11 mouse cellular contexts compared by ENCODE assay signal in genomic region chr8:71719218-71719617, GRCm38 (mm10). TPM values are rescaled to one million over a fixed set of nuclear protein-coding genes. Genes with fewer than 3 reads are reported as not detected.
DNase-seq lines count a peak whose midpoint lies in the region; ATAC-seq and TF ChIP-seq lines count a peak whose summit lies in the region.
"Had no signal": no experiment of that assay in that cellular context is flagged by ENCODE, and none has a peak within 500 bp of the region (broad histone marks: within the 10 kb centered on the region; RNA-seq: fewer than 3 reads in every experiment).

No protein-coding gene starts in this region.

- ATAC-seq in midbrain, postnatal 0 days (ENCODE audit: low FRiP score), result no peak
- no peak for ATAC-seq in intestine, embryonic 15.5 days

- WGBS in bone marrow, adult 2 months, result 57% methylated on average over 4 of the region's 4 CpGs
- 67% methylated on average over 4 of the region's 4 CpGs for WGBS in hindbrain, embryonic 10.5 days
- 17% methylated on average over 4 of the region's 4 CpGs for WGBS in midbrain, postnatal 0 days
- WGBS in intestine, embryonic 15.5 days, result 68% methylated on average over 4 of the region's 4 CpGs

- peaks cover 22% of the 10 kb centered on the region for H3K27me3 ChIP-seq in hindbrain, embryonic 10.5 days (ENCODE audit: insufficient read depth, poor library complexity, severe bottlenecking)
- no peaks in the 10 kb centered on the region for H3K27me3 ChIP-seq in midbrain, postnatal 0 days (ENCODE audit: insufficient read depth, low read length)
- no peaks in the 10 kb centered on the region for H3K27me3 ChIP-seq in intestine, embryonic 15.5 days (replicated peaks)
- H3K27me3 ChIP-seq: CH12.LX had no signal

- intact Hi-C loops in heart, postnatal 36 days (cut with DNase I), result no loop called here
- intact Hi-C loops in heart, postnatal 25 days (cut with DNase I), result no loop called here

- H3K36me3 ChIP-seq in hindbrain, embryonic 10.5 days, result peaks cover 22% of the 10 kb centered on the region
- peaks cover 17% of the 10 kb centered on the region for H3K36me3 ChIP-seq in midbrain, postnatal 0 days (ENCODE audit: insufficient read depth, low read length)
- no peaks in the 10 kb centered on the region for H3K36me3 ChIP-seq in intestine, embryonic 15.5 days

- H3K4me2 ChIP-seq in midbrain, postnatal 0 days (ENCODE audit: low read depth, low read length, poor library complexity, severe bottlenecking), result no peak overlapping the region
- no peak overlapping the region for H3K4me2 ChIP-seq in intestine, embryonic 15.5 days (replicated peaks)

- H3K27ac ChIP-seq in bone marrow, adult 2 months (ENCODE audit: control insufficient read depth, insufficient read depth, low read depth, low read length, poor library complexity), result peak overlapping the region; percentile 76
- peak overlapping the region; percentile 77 for H3K27ac ChIP-seq in hindbrain, embryonic 10.5 days
- peak overlapping the region; percentile 65 for H3K27ac ChIP-seq in midbrain, postnatal 0 days (ENCODE audit: low read depth, low read length)
- no peak overlapping the region for H3K27ac ChIP-seq in intestine, embryonic 15.5 days

- H3K4me1 ChIP-seq in bone marrow, adult 2 months (ENCODE audit: control insufficient read depth, insufficient read depth, low read length), result peaks cover 9% of the 10 kb centered on the region
- H3K4me1 ChIP-seq in hindbrain, embryonic 10.5 days (replicated peaks), result peaks cover 58% of the 10 kb centered on the region
- H3K4me1 ChIP-seq in midbrain, postnatal 0 days (ENCODE audit: insufficient read depth, low read length), result peaks cover 29% of the 10 kb centered on the region
- H3K4me1 ChIP-seq in intestine, embryonic 15.5 days (replicated peaks), result 0 out of 2 replicates have a peak, but pooled peaks cover 5% of the 10 kb centered on the region

- TF ChIP-seq CTCF in bone marrow, adult 2 months (IDR thresholded peaks at IDR 0.05; ENCODE audit: control insufficient read depth, insufficient read depth, low read length), result no peak
- TF ChIP-seq CTCF in midbrain, postnatal 0 days (IDR thresholded peaks at IDR 0.05), result no peak

- no peak overlapping the region for H3K4me3 ChIP-seq in bone marrow, adult 2 months (replicated peaks; ENCODE audit: control insufficient read depth, low read depth, low read length)
- no peak overlapping the region for H3K4me3 ChIP-seq in hindbrain, embryonic 10.5 days
- no peak overlapping the region for H3K4me3 ChIP-seq in midbrain, postnatal 0 days (ENCODE audit: low read depth, low read length)
- no peak overlapping the region for H3K4me3 ChIP-seq in intestine, embryonic 15.5 days (replicated peaks)

- DNase-seq in heart, postnatal 36 days, result peak; percentile 38 to 56
- no peak for DNase-seq in heart, postnatal 25 days (ENCODE audit: low spot score)
- DNase-seq in hindbrain, embryonic 10.5 days (ENCODE audit: low spot score), result no peak
- DNase-seq in midbrain, postnatal 0 days (ENCODE audit: low spot score), result peak; percentile 82
- DNase-seq in urinary bladder, postnatal 36 days (ENCODE audit: low spot score in 2 of 2), result no peak
- DNase-seq in kidney, adult 9 months, result no peak
- DNase-seq: kidney, adult 18-20 months; lung, adult 18-20 months had no signal

- peak; percentile 35; the same call in 1 of the 2 replicates for TF ChIP-seq POLR2A in bone marrow, adult 2 months (IDR thresholded peaks at IDR 0.05; ENCODE audit: borderline replicate concordance, control insufficient read depth, low read depth, low read length)

- H3K9me3 ChIP-seq in hindbrain, embryonic 10.5 days, result no peaks in the 10 kb centered on the region
- no peaks in the 10 kb centered on the region for H3K9me3 ChIP-seq in midbrain, postnatal 0 days (ENCODE audit: low read length)
- H3K9me3 ChIP-seq in intestine, embryonic 15.5 days, result no peaks in the 10 kb centered on the region

- no peak overlapping the region for H3K9ac ChIP-seq in midbrain, postnatal 0 days (replicated peaks; ENCODE audit: low read length, poor library complexity, severe bottlenecking)
- no peak overlapping the region for H3K9ac ChIP-seq in intestine, embryonic 15.5 days

RNA-seq across cellular contexts. Expression of gene Fcho1, which starts 6.3 kb away (rescaled TPM):
- 1 to 10 TPM in 1 of 2 experiments, under 1 TPM in 1; 0.56 to 1.2 TPM for total RNA-seq in heart, postnatal 36 days (2021)
- under 1 TPM; 0.59 to 0.83 TPM for total RNA-seq in heart, postnatal 25 days (2021)
- polyA plus RNA-seq in bone marrow, adult 2 months (2011; ENCODE audit: insufficient read depth, insufficient read length, low replicate concordance, missing spikeins), result 79.3 and 144 TPM in 2 replicates
- 16.7 and 26.9 TPM in 2 replicates for polyA plus RNA-seq in hindbrain, embryonic 10.5 days (2016; fragmentation: Nextera tagmentation; extraction: Ambion mirVana)
- 109 and 114 TPM in 2 replicates for total RNA-seq in midbrain, postnatal 0 days (2014; rRNA removed)
- polyA plus RNA-seq in midbrain, postnatal 0 days (2015; fragmentation: Nextera tagmentation; extraction: Ambion mirVana), result 88.4 and 89.5 TPM in 2 replicates
- 5.3 and 7.1 TPM in 2 replicates for polyA plus RNA-seq in intestine, embryonic 15.5 days (2015; fragmentation: Nextera tagmentation; extraction: Ambion mirVana)

RNA-seq across cellular contexts. Expression of gene B3gnt3, which starts 17.6 kb away (rescaled TPM):
- 1 to 10 TPM; 6.5 to 7.5 TPM for total RNA-seq in heart, postnatal 36 days (2021)
- 1 to 10 TPM; 5.5 to 8.0 TPM for total RNA-seq in heart, postnatal 25 days (2021)
- polyA plus RNA-seq in bone marrow, adult 2 months (2011; ENCODE audit: insufficient read depth, insufficient read length, low replicate concordance, missing spikeins), result 1.3 and 2.3 TPM in 2 replicates
- 0.64 and 1.0 TPM in 2 replicates for polyA plus RNA-seq in hindbrain, embryonic 10.5 days (2016; fragmentation: Nextera tagmentation; extraction: Ambion mirVana)
- 0.24 and 1.6 TPM in 2 replicates for total RNA-seq in midbrain, postnatal 0 days (2014; rRNA removed)
- 0.31 and 0.50 TPM in 2 replicates for polyA plus RNA-seq in midbrain, postnatal 0 days (2015; fragmentation: Nextera tagmentation; extraction: Ambion mirVana)
- polyA plus RNA-seq in intestine, embryonic 15.5 days (2015; fragmentation: Nextera tagmentation; extraction: Ambion mirVana), result 16.0 and 17.0 TPM in 2 replicates

RNA-seq across cellular contexts. Expression of gene Insl3, which starts 30.2 kb away (rescaled TPM):
- total RNA-seq in heart, postnatal 36 days (2021), result 1 to 10 TPM; 3.8 to 4.7 TPM
- total RNA-seq in heart, postnatal 25 days (2021), result 1 to 10 TPM; 4.0 to 4.8 TPM
- 10.2 and 16.7 TPM in 2 replicates for polyA plus RNA-seq in bone marrow, adult 2 months (2011; ENCODE audit: insufficient read depth, insufficient read length, low replicate concordance, missing spikeins)
- 0.37 and 0.58 TPM in 2 replicates for polyA plus RNA-seq in hindbrain, embryonic 10.5 days (2016; fragmentation: Nextera tagmentation; extraction: Ambion mirVana)
- total RNA-seq in midbrain, postnatal 0 days (2014; rRNA removed), result not detected in 2 replicates
- 1.2 and 2.1 TPM in 2 replicates for polyA plus RNA-seq in midbrain, postnatal 0 days (2015; fragmentation: Nextera tagmentation; extraction: Ambion mirVana)
- 1.2 and 1.9 TPM in 2 replicates for polyA plus RNA-seq in intestine, embryonic 15.5 days (2015; fragmentation: Nextera tagmentation; extraction: Ambion mirVana)

RNA-seq across cellular contexts. Expression of gene Jak3, which starts 43.1 kb away (rescaled TPM):
- total RNA-seq in heart, postnatal 36 days (2021), result 1 to 10 TPM; 8.2 to 8.6 TPM
- 1 to 10 TPM; 7.8 to 8.5 TPM for total RNA-seq in heart, postnatal 25 days (2021)
- 7.5 and 15.6 TPM in 2 replicates for polyA plus RNA-seq in bone marrow, adult 2 months (2011; ENCODE audit: insufficient read depth, insufficient read length, low replicate concordance, missing spikeins)
- 3.2 and 3.6 TPM in 2 replicates for polyA plus RNA-seq in hindbrain, embryonic 10.5 days (2016; fragmentation: Nextera tagmentation; extraction: Ambion mirVana)
- total RNA-seq in midbrain, postnatal 0 days (2014; rRNA removed), result 9.0 and 12.3 TPM in 2 replicates
- 6.4 and 7.1 TPM in 2 replicates for polyA plus RNA-seq in midbrain, postnatal 0 days (2015; fragmentation: Nextera tagmentation; extraction: Ambion mirVana)
- polyA plus RNA-seq in intestine, embryonic 15.5 days (2015; fragmentation: Nextera tagmentation; extraction: Ambion mirVana), result 9.0 and 9.2 TPM in 2 replicates

RNA-seq across cellular contexts. Expression of gene Unc13a, which starts 47.7 kb away (rescaled TPM):
- under 1 TPM; 0.49 to 0.64 TPM for total RNA-seq in heart, postnatal 36 days (2021)
- total RNA-seq in heart, postnatal 25 days (2021), result under 1 TPM; 0.73 to 0.83 TPM
- 0.18 TPM in 1 of 2 replicates, not detected in the other for polyA plus RNA-seq in bone marrow, adult 2 months (2011; ENCODE audit: insufficient read depth, insufficient read length, low replicate concordance, missing spikeins)
- 4.4 and 8.4 TPM in 2 replicates for polyA plus RNA-seq in hindbrain, embryonic 10.5 days (2016; fragmentation: Nextera tagmentation; extraction: Ambion mirVana)
- 69.0 and 70.8 TPM in 2 replicates for total RNA-seq in midbrain, postnatal 0 days (2014; rRNA removed)
- 14.5 and 16.2 TPM in 2 replicates for polyA plus RNA-seq in midbrain, postnatal 0 days (2015; fragmentation: Nextera tagmentation; extraction: Ambion mirVana)
- polyA plus RNA-seq in intestine, embryonic 15.5 days (2015; fragmentation: Nextera tagmentation; extraction: Ambion mirVana), result 1.3 and 1.5 TPM in 2 replicates

Comparison
In these comparisons a context has a peak if more than half of its experiments do, and no peak if none do; other contexts are left out.
1. DNase-seq: peak in heart, postnatal 36 days (2 of 2) and midbrain, postnatal 0 days (single experiment); none in heart, postnatal 25 days (single experiment), hindbrain, embryonic 10.5 days (single experiment), urinary bladder, postnatal 36 days (0 of 2) and kidney, adult 9 months (single experiment).